Mouse (Mus musculus) myocyte (in vitro differentiated cells): Measurements from ENCODE around the gene St3gal6.

ENCODE experiments used
- CEBPB ChIP-seq: IDR thresholded peaks from 2 replicates; pipeline ENCODE4 v1.6.1; 2011; ENCODE audit warnings: mild to moderate bottlenecking, moderate library complexity; ENCODE audit not compliant: poor library complexity, insufficient read depth, severe bottlenecking
- E2F4 ChIP-seq: IDR thresholded peaks from one replicate; pipeline ENCODE4 v1.6.1; 2011; ENCODE audit warnings: mild to moderate bottlenecking, control low read depth, moderate library complexity; ENCODE audit not compliant: insufficient read depth
- MAX ChIP-seq: IDR thresholded peaks from one replicate; pipeline ENCODE4 v1.6.1; 2011; ENCODE audit warnings: low read depth, mild to moderate bottlenecking, control low read depth
- POLR2A ChIP-seq: IDR thresholded peaks from one replicate; pipeline ENCODE4 v1.6.1; 2011; ENCODE audit warnings: low read depth, mild to moderate bottlenecking, control low read depth, moderate library complexity; ENCODE audit not compliant: insufficient read length
- POLR2AphosphoS2 ChIP-seq: IDR thresholded peaks from one replicate; pipeline ENCODE4 v1.6.1; 2011; ENCODE audit warnings: low read depth, control low read depth; ENCODE audit not compliant: insufficient read length
- USF1 ChIP-seq: IDR thresholded peaks from one replicate; pipeline ENCODE4 v1.6.1; 2011; ENCODE audit warnings: low read depth, mild to moderate bottlenecking, control low read depth, moderate library complexity

- no peak for TF ChIP-seq CEBPB
- no peak for TF ChIP-seq MAX
- TF ChIP-seq POLR2A = no peak
- TF ChIP-seq USF1 = no peak
- TF ChIP-seq E2F4 = no peak
- no peak for TF ChIP-seq POLR2AphosphoS2
Observed at GRCm38 (mm10) chr16:58523972-58524850, at the start of gene St3gal6.
